Mouse (Mus musculus): ENCODE results near the gene Mink1.

Mink1 gene

GRCm38 (mm10) chr11:70649185-70649734 lies 86.6 kb downstream of the Mink1 start:
- in situ Hi-C loops (cut with MboI, MseI) = loop anchor here in 1 of 2 experiments (25.0 kb wide), 1 partner anchor 113 kb away; the partner anchor contains the start of gene Zfp3

- in situ Hi-C loops (cut with MboI, MseI) = loop anchor here in 1 of 2 experiments (10.0 to 25.0 kb wide), 2 partner anchors 656 to 1563 kb away; partner anchors contain the start of genes Gabarap, Per1, Phf23 and Vamp2
These were observed 87.9 kb downstream of the Mink1 start for GRCm38 (mm10) chr11:70650322-70651175.

DNA sequence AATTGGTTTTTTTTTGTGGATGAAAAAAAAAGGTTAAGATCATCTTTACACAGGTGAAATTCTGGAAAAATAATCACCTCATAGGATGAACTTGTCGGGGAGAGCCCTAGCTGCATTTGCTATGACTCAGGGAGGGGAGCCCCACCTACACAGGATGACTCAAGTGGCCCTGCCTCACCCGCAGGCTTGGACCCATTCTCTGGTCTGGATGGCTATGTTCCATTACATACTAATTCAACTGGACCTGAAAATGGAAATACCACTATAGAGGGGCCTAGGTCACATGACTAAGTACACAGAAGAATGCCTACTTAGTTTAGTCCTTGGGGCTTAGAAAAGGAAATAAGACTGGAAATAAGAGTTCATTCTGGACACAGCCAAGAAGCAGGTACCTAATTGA lies 88.7 kb downstream of the Mink1 start:
- in situ Hi-C loops (cut with MboI, MseI) = loop anchor here in 1 of 2 experiments (10.0 to 25.0 kb wide), 2 partner anchors 657 to 1564 kb away; partner anchors contain the start of genes Gabarap, Per1, Phf23 and Vamp2

DNA sequence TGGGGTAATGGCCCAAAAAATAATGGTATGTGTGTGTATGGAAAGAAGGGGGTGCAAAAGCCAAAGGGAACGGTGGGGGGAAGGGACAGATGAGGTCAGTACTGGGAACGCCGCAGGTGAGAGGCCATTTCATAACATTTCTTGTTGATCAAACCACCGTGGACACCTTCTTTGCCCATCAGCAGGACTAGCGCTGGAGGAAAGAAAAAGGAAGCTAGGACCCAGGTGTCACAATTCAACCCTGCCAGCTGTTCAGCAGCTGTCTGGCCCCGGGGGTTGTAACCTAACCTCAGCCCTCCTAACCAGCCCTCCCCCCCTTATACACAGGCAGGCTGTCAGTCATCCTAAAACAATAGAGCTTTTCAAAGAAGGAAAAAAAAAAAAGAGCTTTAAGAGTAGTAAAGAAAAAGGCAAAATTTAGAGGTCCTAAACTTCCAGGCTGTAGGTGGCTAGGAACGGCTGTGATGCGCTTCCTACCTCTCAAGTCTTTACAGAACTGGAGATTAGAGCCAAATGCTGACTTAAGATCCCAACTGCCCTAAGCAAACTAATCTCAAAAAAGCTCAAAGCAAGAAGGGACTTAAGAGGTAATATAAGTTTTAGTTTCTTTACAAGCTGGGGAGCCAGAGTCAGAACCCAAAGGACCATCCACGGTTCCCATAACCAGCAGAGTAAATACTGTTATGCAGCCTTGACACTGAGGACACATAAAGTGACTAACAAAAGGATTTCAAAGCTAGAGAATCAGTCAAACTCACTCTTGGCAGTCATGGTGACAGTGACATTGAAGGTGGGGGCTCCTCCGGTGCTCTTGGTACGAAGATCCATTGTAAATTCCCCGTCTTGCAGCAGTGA lies 89.6 kb downstream of the Mink1 start:
- in situ Hi-C loops (cut with MboI, MseI) = loop anchor here in 1 of 2 experiments (10.0 to 25.0 kb wide), 2 partner anchors 657 to 1565 kb away; partner anchors contain the start of genes Gabarap, Per1, Phf23 and Vamp2

- in situ Hi-C loops (cut with MboI, MseI) = loop anchor here in 1 of 2 experiments (10.0 to 25.0 kb wide), 2 partner anchors 658 to 1566 kb away; partner anchors contain the start of genes Gabarap, Per1, Phf23 and Vamp2
These were observed 90.2 kb downstream of the Mink1 start for GRCm38 (mm10) chr11:70652884-70653344.

DNA sequence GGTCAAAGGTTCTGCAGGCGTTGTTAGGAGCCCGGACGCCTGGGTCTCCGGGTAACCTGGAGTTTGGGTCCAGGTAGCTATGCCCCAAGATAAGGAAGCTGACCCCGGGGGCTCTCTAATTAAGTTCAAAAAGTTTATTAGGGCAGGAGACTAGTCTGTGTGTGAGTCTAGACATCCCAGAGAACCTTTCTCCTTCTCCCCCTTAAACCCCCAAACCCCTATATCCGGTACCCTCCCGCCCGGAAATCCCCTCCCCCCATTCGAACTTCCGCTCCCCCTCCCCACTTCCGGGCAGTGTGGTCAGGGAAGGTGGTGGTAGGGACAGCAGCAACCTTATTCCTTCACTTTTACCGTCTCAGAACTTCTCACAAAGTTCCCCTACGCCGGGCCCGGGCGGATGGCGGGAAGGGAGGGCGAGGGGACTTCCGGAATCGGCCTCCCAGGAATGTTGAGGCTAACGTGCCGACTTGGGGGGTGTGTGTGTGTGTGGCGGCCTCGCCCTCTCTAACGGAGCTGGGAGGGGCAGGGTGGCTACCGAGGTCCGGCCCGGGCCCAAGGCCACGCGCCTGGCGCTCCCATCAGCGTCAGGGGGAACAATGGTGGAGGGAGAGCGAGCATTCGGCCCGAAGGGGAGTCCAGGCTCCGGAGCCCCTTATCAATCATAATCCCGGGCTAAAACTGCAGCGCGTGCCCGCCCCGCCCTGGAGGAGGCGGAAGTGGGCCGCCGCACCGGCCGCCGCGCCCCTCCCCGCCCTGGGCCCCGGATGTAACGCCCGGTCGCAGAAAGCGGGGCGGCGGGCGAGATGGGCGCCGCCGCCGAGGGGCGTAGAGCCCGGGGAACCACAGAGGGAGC lies 90.9 kb downstream of the Mink1 start:
- in situ Hi-C loops (cut with MboI, MseI) = loop anchor here in 1 of 2 experiments (10.0 to 25.0 kb wide), 2 partner anchors 659 to 1566 kb away; partner anchors contain the start of genes Gabarap, Per1, Phf23 and Vamp2

GRCm38 (mm10) chr11:70654198-70654922 lies 91.7 kb downstream of the Mink1 start, which contains the start of gene Pfn1:
Gene Pfn1, minus strand, starts transcription at chr11:70654644.
- in situ Hi-C loops (cut with MboI, MseI) = loop anchor here in 1 of 2 experiments (10.0 to 25.0 kb wide), 2 partner anchors 660 to 1567 kb away; partner anchors contain the start of genes Gabarap, Per1, Phf23 and Vamp2

GRCm38 (mm10) chr11:70654923-70655570 lies 92.4 kb downstream of the Mink1 start:
- in situ Hi-C loops (cut with MboI, MseI) = loop anchor here in 1 of 2 experiments (10.0 to 25.0 kb wide), 2 partner anchors 660 to 1568 kb away; partner anchors contain the start of genes Gabarap, Per1, Phf23 and Vamp2

- in situ Hi-C loops (cut with MboI, MseI) = loop anchor here in 1 of 2 experiments (10.0 to 25.0 kb wide), 2 partner anchors 661 to 1569 kb away; partner anchors contain the start of genes Gabarap, Per1, Phf23 and Vamp2
These were observed 93.1 kb downstream of the Mink1 start for GRCm38 (mm10) chr11:70655571-70656455.

- in situ Hi-C loops (cut with MboI, MseI) = loop anchor here in 1 of 2 experiments (10.0 to 25.0 kb wide), 2 partner anchors 662 to 1569 kb away; partner anchors contain the start of genes Gabarap, Per1, Phf23 and Vamp2
These were observed 93.8 kb downstream of the Mink1 start for GRCm38 (mm10) chr11:70656456-70656927.

- in situ Hi-C loops (cut with MboI, MseI) = loop anchor here in 1 of 2 experiments (10.0 to 25.0 kb wide), 2 partner anchors 662 to 1570 kb away; partner anchors contain the start of genes Gabarap, Per1, Phf23 and Vamp2
These were observed 94.3 kb downstream of the Mink1 start, which contains the start of gene Eno3 for GRCm38 (mm10) chr11:70656964-70657363. Gene Eno3, plus strand, starts transcription at chr11:70657202.

GRCm38 (mm10) chr11:70657573-70657972 lies 94.9 kb downstream of the Mink1 start:
- in situ Hi-C loops (cut with MboI, MseI) = loop anchor here in 1 of 2 experiments (10.0 to 25.0 kb wide), 2 partner anchors 663 to 1570 kb away; partner anchors contain the start of genes Gabarap, Per1, Phf23 and Vamp2

DNA sequence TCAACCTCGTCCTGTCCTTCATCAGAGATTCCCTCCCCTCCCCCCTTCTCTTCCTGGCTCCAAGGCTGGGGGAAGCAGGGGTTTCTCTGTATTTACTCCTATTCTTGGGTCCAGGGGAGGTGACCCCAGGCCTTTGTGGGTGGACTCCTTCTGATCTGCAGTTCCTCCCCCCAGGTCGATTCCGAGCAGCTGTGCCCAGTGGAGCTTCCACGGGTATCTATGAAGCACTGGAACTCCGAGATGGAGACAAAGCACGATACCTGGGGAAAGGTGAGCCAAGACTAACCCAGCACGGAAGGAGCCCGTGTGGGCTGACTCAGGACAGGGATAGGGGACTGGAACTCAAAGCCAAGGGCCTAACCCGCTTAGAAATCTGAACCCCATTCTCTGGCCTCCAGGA lies 95.3 kb downstream of the Mink1 start:
- in situ Hi-C loops (cut with MboI, MseI) = loop anchor here in 1 of 2 experiments (10.0 to 25.0 kb wide), 2 partner anchors 663 to 1571 kb away; partner anchors contain the start of genes Gabarap, Per1, Phf23 and Vamp2

DNA sequence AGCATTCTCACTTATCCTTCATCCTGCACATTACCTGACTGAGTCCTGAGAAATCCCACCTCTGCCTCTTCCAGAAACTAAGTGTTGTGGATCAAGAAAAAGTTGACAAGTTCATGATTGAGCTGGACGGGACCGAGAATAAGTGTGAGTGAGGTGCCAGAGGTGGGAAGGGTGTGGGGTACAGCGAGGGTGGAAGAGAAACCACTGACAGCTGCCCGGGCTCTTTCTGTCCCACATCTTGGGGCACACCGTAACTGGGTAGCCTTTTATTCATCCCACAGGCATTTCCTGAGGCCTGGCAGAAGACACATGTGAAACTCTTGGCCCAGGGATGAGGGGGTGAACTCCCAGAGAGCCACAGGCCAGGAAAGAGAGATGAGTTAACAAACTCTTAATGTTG lies 95.8 kb downstream of the Mink1 start:
- in situ Hi-C loops (cut with MboI, MseI) = loop anchor here in 1 of 2 experiments (10.0 to 25.0 kb wide), 2 partner anchors 664 to 1571 kb away; partner anchors contain the start of genes Gabarap, Per1, Phf23 and Vamp2

DNA sequence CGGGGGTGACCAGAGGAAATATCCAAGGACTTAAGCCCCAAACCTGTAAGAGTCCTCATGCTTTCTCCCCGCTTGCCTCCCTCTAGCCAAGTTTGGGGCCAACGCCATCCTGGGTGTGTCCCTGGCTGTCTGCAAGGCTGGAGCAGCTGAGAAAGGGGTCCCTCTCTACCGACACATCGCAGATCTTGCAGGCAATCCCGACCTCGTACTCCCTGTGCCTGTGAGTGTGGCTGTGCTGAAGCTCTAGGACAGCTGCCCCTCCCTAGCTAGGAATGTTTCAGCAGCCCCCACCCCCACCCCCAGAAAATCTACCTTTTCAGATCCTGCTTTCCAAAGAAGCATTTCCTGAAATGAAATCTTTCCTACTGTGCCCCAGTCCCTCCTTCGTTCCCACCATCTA lies 96.3 kb downstream of the Mink1 start:
- in situ Hi-C loops (cut with MboI, MseI) = loop anchor here in 1 of 2 experiments (10.0 to 25.0 kb wide), 2 partner anchors 664 to 1572 kb away; partner anchors contain the start of genes Gabarap, Per1, Phf23 and Vamp2

- in situ Hi-C loops (cut with MboI, MseI) = loop anchor here (10.0 to 25.0 kb wide), 3 partner anchors 746 to 1573 kb away; partner anchors contain the start of genes Gps2 (in 1 of the 2), Per1 (in 1 of the 2) and Vamp2 (in 1 of the 2)
These were observed 97.9 kb downstream of the Mink1 start for GRCm38 (mm10) chr11:70660571-70660970.
